Mouse (Mus musculus): ENCODE results near the gene Myo9b.

- TF ChIP-seq GATA1 (IDR thresholded peaks at IDR 0.05; ENCODE audit: borderline replicate concordance, low read length) (no peak), FLI1 (IDR thresholded peaks at IDR 0.05; ENCODE audit: low read length) (peak; percentile 53; the same call in 1 of the 2 replicates)
Observed at GRCm38 (mm10) chr8:71371236-71371848, 98.8 kb downstream of the Myo9b start, which contains the start of gene Ocel1.

Data from megakaryocyte, embryonic 14.5 days (primary cell).